Mouse (Mus musculus): ENCODE data around the gene Dennd2a. TPM values are rescaled to one million over a fixed set of nuclear protein-coding genes. Genes with fewer than 3 reads are reported as not detected.

The Dennd2a gene
- polyA plus RNA-seq, 1 experiment from 2014 or later = 10.0 TPM

DNA sequence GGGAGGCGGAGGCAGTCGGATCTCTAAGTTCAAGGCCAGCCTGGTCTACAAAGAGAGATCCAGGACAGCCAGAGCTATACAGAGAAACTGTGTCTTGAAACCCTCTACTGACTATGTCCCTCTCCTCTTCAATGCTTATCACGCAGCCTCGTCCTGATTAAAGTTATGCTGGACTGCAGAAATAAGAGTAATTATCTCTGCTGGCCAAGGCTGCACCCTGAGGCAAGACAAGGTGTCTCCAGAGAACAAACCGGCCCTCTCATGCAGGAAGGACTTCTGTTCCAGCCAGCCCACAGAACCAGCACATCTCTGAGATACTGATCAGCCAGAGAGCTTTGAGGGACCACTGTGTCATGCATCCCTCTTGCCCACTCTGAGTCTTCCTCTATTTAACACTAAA, 121.8 kb downstream of the Dennd2a start:
- Histone ChIP-seq H3K4me2 (ENCODE audit: low read depth, low read length) (no peak overlapping the region), H3K4me1 (ENCODE audit: control insufficient read depth, insufficient read depth, low read length) (no peaks in the 10 kb centered on the region), H3K9ac (ENCODE audit: low read length) (no peak overlapping the region), H3K4me3 (ENCODE audit: low read length) (no peak overlapping the region), H3K27ac (ENCODE audit: low read length) (no peak overlapping the region), H3K36me3 (ENCODE audit: control insufficient read depth, insufficient read depth) (no peaks in the 10 kb centered on the region), H3K27me3 (ENCODE audit: control insufficient read depth, insufficient read depth, low read length) (no peaks in the 10 kb centered on the region), H3K9me3 (replicated peaks; ENCODE audit: control insufficient read depth, low read length) (no peaks in the 10 kb centered on the region)
- 73% methylated on average over 5 of the region's 5 CpGs for WGBS
- ATAC-seq (replicated peaks; ENCODE audit: extremely low read depth, insufficient read depth, low FRiP score) = no peak

DNA sequence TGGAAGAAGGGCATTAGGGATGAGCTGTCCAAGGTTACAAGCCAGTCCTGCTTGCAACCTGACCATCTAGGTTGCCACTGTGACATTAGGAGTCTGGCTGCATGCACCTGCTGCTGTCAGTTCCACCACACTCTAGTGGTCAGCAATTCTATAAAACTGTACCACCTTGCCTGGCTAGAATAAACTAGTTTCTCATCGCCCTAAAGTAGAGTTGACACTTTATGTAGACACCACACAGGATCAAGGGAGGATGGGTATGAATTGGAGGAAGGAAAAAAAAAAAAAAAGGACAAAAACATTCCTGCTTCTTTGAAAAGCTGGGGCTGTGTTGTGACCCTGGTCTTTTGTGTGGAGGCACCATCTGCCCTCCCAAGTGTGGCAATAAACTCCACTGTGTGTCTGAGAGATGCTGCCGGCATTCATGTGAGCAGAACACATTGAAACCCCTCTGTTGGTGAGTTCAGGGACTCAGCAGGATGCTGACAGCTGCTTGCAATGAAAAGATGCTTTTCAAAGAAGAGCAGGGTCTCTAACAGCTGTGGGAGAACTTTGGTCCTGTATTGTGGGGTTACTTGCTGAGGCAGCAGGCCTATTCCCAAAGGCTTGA, 122.7 kb downstream of the Dennd2a start:
- WGBS = 68% methylated on average over 2 of the region's 2 CpGs
- no peaks in the 10 kb centered on the region for H3K27me3 ChIP-seq (ENCODE audit: control insufficient read depth, insufficient read depth, low read length)
- H3K9ac ChIP-seq (ENCODE audit: low read length) = no peak overlapping the region
- ATAC-seq (replicated peaks; ENCODE audit: extremely low read depth, insufficient read depth, low FRiP score) = no peak
- no peaks in the 10 kb centered on the region for H3K9me3 ChIP-seq (replicated peaks; ENCODE audit: control insufficient read depth, low read length)
- no peaks in the 10 kb centered on the region for H3K36me3 ChIP-seq (ENCODE audit: control insufficient read depth, insufficient read depth)
- H3K4me1 ChIP-seq (ENCODE audit: control insufficient read depth, insufficient read depth, low read length) = no peaks in the 10 kb centered on the region
- H3K4me2 ChIP-seq (ENCODE audit: low read depth, low read length) = no peak overlapping the region
- H3K4me3 ChIP-seq (ENCODE audit: low read length) = no peak overlapping the region
- H3K27ac ChIP-seq (ENCODE audit: low read length) = no peak overlapping the region

DNA sequence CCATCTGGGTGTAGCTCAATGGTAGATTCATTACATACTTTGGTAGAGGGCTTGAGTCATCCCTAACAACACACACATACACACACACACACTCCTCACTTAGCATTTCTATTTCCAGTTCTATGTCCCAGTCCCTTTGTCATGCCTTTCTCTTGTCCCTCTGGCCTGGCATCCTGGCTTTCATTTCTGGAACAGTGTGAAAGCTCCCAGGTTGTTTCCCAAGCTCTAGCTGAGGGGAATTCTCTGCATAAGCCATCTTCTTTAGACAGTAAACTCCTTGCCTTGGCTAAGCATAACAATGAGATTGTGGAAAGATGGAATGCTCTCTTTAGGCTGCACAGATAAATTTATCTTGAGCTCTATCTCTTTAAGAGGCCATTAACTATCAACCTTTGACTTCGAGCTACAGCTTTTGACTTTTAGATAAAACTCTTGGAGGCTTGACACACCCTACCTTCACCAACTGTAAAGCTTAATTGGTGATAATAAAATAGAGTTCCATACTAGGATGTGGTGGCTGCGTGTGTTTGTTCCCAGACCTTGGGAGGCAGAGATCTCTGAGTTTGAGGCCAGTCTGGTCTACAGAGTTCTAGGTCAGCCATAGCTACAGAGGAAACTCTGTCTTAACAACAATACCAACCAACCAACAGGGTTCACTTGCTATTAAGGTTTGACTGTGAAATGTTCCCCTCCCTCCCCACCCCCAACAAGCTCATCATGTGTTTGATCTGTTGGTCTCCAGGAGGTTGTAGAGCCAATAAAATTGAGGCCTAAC, 123.4 kb downstream of the Dennd2a start:
- H3K27me3 ChIP-seq (ENCODE audit: control insufficient read depth, insufficient read depth, low read length) = no peaks in the 10 kb centered on the region
- ATAC-seq (replicated peaks; ENCODE audit: extremely low read depth, insufficient read depth, low FRiP score) = no peak
- WGBS = 59% methylated on average over 2 of the region's 2 CpGs
- no peaks in the 10 kb centered on the region for H3K9me3 ChIP-seq (replicated peaks; ENCODE audit: control insufficient read depth, low read length)
- H3K27ac ChIP-seq (ENCODE audit: low read length) = no peak overlapping the region
- H3K4me2 ChIP-seq (ENCODE audit: low read depth, low read length) = no peak overlapping the region
- no peak overlapping the region for H3K4me3 ChIP-seq (ENCODE audit: low read length)
- no peaks in the 10 kb centered on the region for H3K4me1 ChIP-seq (ENCODE audit: control insufficient read depth, insufficient read depth, low read length)
- H3K36me3 ChIP-seq (ENCODE audit: control insufficient read depth, insufficient read depth) = no peaks in the 10 kb centered on the region
- H3K9ac ChIP-seq (ENCODE audit: low read length) = no peak overlapping the region

DNA sequence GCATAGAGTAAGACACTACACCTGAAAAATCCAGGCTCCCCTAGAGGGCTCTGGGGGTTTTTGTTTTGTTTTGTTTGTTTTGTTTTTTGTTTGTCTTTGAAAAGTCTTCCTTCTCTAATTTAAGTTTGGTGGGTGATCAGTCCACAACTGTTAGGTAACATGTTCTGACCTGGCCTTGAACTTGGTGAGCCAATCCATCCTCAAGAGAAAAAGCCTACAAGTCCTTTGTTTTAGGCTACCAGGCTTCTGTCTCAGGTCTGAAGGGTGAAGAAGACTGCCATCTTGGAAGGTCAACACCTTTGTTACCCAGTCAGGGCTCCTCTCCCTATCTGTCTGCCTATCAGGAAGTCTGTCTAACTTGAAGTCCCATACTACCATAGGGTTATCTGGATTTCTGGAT, 124.0 kb downstream of the Dennd2a start:
- no peak overlapping the region for H3K4me2 ChIP-seq (ENCODE audit: low read depth, low read length)
- no peaks in the 10 kb centered on the region for H3K27me3 ChIP-seq (ENCODE audit: control insufficient read depth, insufficient read depth, low read length)
- no peak overlapping the region for H3K9ac ChIP-seq (ENCODE audit: low read length)
- H3K4me1 ChIP-seq (ENCODE audit: control insufficient read depth, insufficient read depth, low read length) = no peaks in the 10 kb centered on the region
- no peak overlapping the region for H3K4me3 ChIP-seq (ENCODE audit: low read length)
- H3K27ac ChIP-seq (ENCODE audit: low read length) = no peak overlapping the region
- ATAC-seq (replicated peaks; ENCODE audit: extremely low read depth, insufficient read depth, low FRiP score) = no peak
- no peaks in the 10 kb centered on the region for H3K9me3 ChIP-seq (replicated peaks; ENCODE audit: control insufficient read depth, low read length)
- H3K36me3 ChIP-seq (ENCODE audit: control insufficient read depth, insufficient read depth) = no peaks in the 10 kb centered on the region

DNA sequence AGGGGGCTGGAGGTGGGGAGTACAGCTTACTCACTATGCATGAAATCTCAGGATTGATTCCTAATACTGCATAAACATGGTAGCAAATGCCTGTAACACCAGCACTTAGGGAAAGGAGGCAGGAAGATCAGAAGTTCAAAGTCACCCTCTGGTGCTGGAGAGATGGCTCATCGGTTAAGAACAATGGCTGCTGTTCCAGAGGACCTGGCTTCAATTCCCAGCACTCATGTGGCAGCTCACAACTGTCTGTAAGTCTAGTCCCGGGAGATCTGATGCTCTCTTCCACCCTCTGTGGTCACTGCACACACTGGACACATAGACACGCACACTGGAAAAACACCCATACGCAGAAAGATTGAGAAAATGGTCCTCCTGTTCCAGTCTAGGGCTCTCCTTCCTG, 124.5 kb downstream of the Dennd2a start:
- 78% methylated on average over 4 of the region's 4 CpGs for WGBS
- Histone ChIP-seq H3K27me3 (ENCODE audit: control insufficient read depth, insufficient read depth, low read length) (no peaks in the 10 kb centered on the region), H3K27ac (ENCODE audit: low read length) (no peak overlapping the region), H3K4me1 (ENCODE audit: control insufficient read depth, insufficient read depth, low read length) (no peaks in the 10 kb centered on the region), H3K36me3 (ENCODE audit: control insufficient read depth, insufficient read depth) (no peaks in the 10 kb centered on the region), H3K9ac (ENCODE audit: low read length) (no peak overlapping the region), H3K9me3 (replicated peaks; ENCODE audit: control insufficient read depth, low read length) (no peaks in the 10 kb centered on the region), H3K4me2 (ENCODE audit: low read depth, low read length) (no peak overlapping the region), H3K4me3 (ENCODE audit: low read length) (no peak overlapping the region)
- no peak for ATAC-seq (replicated peaks; ENCODE audit: extremely low read depth, insufficient read depth, low FRiP score)

DNA sequence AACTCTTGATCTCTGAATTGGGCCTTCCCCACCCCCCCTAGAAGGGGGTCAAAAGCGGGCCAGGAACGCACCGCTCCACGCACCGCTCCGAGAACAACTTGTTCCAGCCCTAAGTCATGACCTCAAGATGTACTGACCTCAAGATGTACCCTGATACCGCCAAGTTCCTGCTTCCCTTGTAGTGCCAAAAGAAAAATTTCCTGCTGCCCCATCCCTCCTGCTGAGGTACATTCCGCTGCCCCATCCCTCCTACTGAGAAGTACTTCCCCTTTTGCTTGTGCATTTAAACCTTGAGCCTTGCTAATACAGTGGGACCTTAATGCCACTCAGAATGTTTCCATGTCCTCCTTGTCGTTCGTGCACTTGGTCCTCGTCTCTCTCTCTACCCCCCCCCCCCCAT, 126.9 kb downstream of the Dennd2a start:
- Histone ChIP-seq H3K4me2 (ENCODE audit: low read depth, low read length) (no peak overlapping the region), H3K4me1 (ENCODE audit: control insufficient read depth, insufficient read depth, low read length) (no peaks in the 10 kb centered on the region), H3K4me3 (ENCODE audit: low read length) (no peak overlapping the region), H3K36me3 (ENCODE audit: control insufficient read depth, insufficient read depth) (no peaks in the 10 kb centered on the region), H3K9me3 (replicated peaks; ENCODE audit: control insufficient read depth, low read length) (no peaks in the 10 kb centered on the region), H3K27me3 (ENCODE audit: control insufficient read depth, insufficient read depth, low read length) (no peaks in the 10 kb centered on the region), H3K27ac (ENCODE audit: low read length) (no peak overlapping the region), H3K9ac (ENCODE audit: low read length) (no peak overlapping the region)
- 68% methylated on average over 11 of the region's 11 CpGs for WGBS
- no peak for ATAC-seq (replicated peaks; ENCODE audit: extremely low read depth, insufficient read depth, low FRiP score)

DNA sequence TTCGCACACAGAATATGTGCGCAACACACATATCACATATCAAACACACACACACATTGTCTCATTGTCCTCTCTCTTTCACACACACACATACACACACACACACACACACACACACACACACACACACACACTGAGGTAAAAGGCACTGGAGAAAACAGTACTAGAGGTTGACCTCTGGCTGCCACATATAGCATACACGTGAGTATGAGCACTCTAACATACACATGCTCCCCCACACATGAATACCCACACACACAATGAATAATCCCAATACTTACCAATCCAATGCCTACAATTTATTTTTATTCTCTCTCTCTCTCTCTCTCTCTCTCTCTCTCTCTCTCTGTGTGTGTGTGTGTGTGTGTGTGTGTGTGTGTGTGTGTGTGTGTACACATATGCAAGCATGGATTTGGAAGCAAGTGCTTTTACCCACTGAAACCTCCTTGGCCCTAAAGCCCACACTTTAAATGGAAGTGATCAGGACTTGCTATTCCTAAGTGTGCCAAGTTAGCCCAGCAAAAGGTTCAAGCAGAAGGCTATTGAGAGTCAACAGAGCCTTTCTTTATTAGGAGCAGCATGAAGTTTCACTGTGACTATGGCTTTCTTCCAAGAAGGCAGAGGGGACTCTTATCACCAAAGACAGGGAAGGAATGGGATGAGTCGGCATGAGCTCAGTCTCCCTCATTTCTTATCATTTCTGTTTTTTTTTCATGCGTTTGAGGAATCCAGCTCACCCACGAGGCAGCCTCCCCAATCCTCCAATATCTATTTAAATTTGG, 128.5 kb downstream of the Dennd2a start:
- H3K4me2 ChIP-seq (ENCODE audit: low read depth, low read length) = no peak overlapping the region
- no peaks in the 10 kb centered on the region for H3K36me3 ChIP-seq (ENCODE audit: control insufficient read depth, insufficient read depth)
- no peak overlapping the region for H3K9ac ChIP-seq (ENCODE audit: low read length)
- 54% methylated on average over 6 of the region's 6 CpGs for WGBS
- H3K4me1 ChIP-seq (ENCODE audit: control insufficient read depth, insufficient read depth, low read length) = no peaks in the 10 kb centered on the region
- no peaks in the 10 kb centered on the region for H3K27me3 ChIP-seq (ENCODE audit: control insufficient read depth, insufficient read depth, low read length)
- no peaks in the 10 kb centered on the region for H3K9me3 ChIP-seq (replicated peaks; ENCODE audit: control insufficient read depth, low read length)
- no peak for ATAC-seq (replicated peaks; ENCODE audit: extremely low read depth, insufficient read depth, low FRiP score)
- H3K27ac ChIP-seq (ENCODE audit: low read length) = no peak overlapping the region
- no peak overlapping the region for H3K4me3 ChIP-seq (ENCODE audit: low read length)

DNA sequence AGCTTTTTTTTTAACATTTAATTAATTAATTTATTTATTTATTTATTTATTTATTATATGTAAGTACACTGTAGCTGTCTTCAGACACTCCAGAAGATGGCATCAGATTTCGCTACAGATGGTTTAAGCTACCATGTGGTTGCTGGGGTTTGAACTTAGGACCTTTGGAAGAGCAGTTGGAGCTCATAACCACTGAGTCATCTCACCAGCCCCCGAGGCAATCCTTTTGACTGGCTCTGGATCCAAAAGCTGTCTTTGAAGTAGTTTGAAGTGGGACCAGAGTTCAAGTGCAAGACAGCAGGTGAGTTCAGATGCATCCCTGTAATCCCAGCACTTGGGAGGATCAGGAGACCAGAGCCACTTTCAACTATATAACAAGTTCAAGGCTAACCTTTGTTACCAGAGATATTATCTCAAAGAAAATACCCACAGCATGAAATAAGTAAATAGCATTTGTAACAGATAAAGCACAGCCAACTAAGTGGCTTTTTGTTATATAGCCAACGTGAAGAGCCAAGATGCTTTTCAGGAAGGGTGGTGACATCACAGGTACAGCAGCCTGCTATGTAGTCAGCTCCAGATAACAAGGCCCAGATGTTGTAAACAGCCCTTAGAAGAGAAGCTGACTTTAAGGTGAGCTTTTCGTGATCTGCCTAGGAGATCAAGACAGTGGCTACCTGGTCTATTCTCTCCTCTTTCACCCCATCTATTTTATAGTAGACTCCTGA, 130.2 kb downstream of the Dennd2a start:
- Histone ChIP-seq H3K27ac (ENCODE audit: low read length) (no peak overlapping the region), H3K4me3 (ENCODE audit: low read length) (no peak overlapping the region), H3K9me3 (replicated peaks; ENCODE audit: control insufficient read depth, low read length) (no peaks in the 10 kb centered on the region), H3K4me2 (ENCODE audit: low read depth, low read length) (no peak overlapping the region), H3K36me3 (ENCODE audit: control insufficient read depth, insufficient read depth) (no peaks in the 10 kb centered on the region), H3K27me3 (ENCODE audit: control insufficient read depth, insufficient read depth, low read length) (0 out of 2 replicates have a peak, but pooled peaks cover 5% of the 10 kb centered on the region), H3K9ac (ENCODE audit: low read length) (no peak overlapping the region), H3K4me1 (ENCODE audit: control insufficient read depth, insufficient read depth, low read length) (no peaks in the 10 kb centered on the region)
- no peak for ATAC-seq (replicated peaks; ENCODE audit: extremely low read depth, insufficient read depth, low FRiP score)
- WGBS = 68% methylated on average over 4 of the region's 4 CpGs

All from heart, embryonic 16.5 days (tissue).